Mouse (Mus musculus): Measurements from ENCODE around the gene Dgat2. TPM values are rescaled to one million over a fixed set of nuclear protein-coding genes. Genes with fewer than 3 reads are reported as not detected.
A peak's percentile ranks its signal among the peaks of the same experiment; 100 is the strongest.

Dgat2 gene
- 7.7 and 7.9 TPM in 2 replicates for polyA plus RNA-seq (2015; fragmentation: Nextera tagmentation; extraction: Ambion mirVana)

- peak within 1 kb of the TSS; percentile 89 for H3K9ac ChIP-seq
- no peaks in the 10 kb centered on the region for H3K9me3 ChIP-seq (replicated peaks)
- H3K4me3 ChIP-seq, result peak within 1 kb of the TSS; percentile 71
- no peaks in the 10 kb centered on the region for H3K36me3 ChIP-seq (ENCODE audit: poor library complexity, severe bottlenecking)
- H3K27me3 ChIP-seq, result peaks cover 20% of the 10 kb centered on the region
- peaks cover 7% of the 10 kb centered on the region for H3K4me1 ChIP-seq
- H3K4me2 ChIP-seq, result peak within 1 kb of the TSS; percentile 96
- H3K27ac ChIP-seq, result peak within 1 kb of the TSS; percentile 20; the same call in 1 of the 2 replicates
- ATAC-seq, result peak; percentile 97
- WGBS, result under 1% methylated on average over 63 of the region's 63 CpGs
Observed at GRCm38 (mm10) chr7:99182432-99183172, at the start of gene Dgat2. Dgat2 (minus strand) TSS chr7:99182719.

- Histone ChIP-seq H3K4me1 (no peaks in the 10 kb centered on the region), H3K4me3 (no peak overlapping the region), H3K9me3 (replicated peaks) (no peaks in the 10 kb centered on the region), H3K9ac (no peak overlapping the region), H3K36me3 (ENCODE audit: poor library complexity, severe bottlenecking) (no peaks in the 10 kb centered on the region), H3K4me2 (no peak overlapping the region), H3K27ac (no peak overlapping the region), H3K27me3 (no peaks in the 10 kb centered on the region)
- ATAC-seq, result no peak
- WGBS, result 79% methylated on average over 7 of the region's 7 CpGs
Observed at GRCm38 (mm10) chr7:99230061-99230747, 47.7 kb upstream of the Dgat2 start.

GRCm38 (mm10) chr7:99229411-99229810 is 46.9 kb upstream of the Dgat2 start:
- peak; percentile 59; the same call in 1 of the 2 replicates for ATAC-seq
- no peak overlapping the region for H3K27ac ChIP-seq
- no peaks in the 10 kb centered on the region for H3K9me3 ChIP-seq (replicated peaks)
- H3K9ac ChIP-seq, result no peak overlapping the region
- no peak overlapping the region for H3K4me2 ChIP-seq
- no peak overlapping the region for H3K4me3 ChIP-seq
- no peaks in the 10 kb centered on the region for H3K27me3 ChIP-seq
- WGBS, result 17% methylated on average over 2 of the region's 2 CpGs
- no peaks in the 10 kb centered on the region for H3K4me1 ChIP-seq
- H3K36me3 ChIP-seq (ENCODE audit: poor library complexity, severe bottlenecking), result no peaks in the 10 kb centered on the region

GRCm38 (mm10) chr7:99228825-99229224 is 46.3 kb upstream of the Dgat2 start:
- H3K4me2 ChIP-seq, result no peak overlapping the region
- no peaks in the 10 kb centered on the region for H3K4me1 ChIP-seq
- H3K27me3 ChIP-seq, result no peaks in the 10 kb centered on the region
- no peak overlapping the region for H3K27ac ChIP-seq
- no peak overlapping the region for H3K9ac ChIP-seq
- no peak overlapping the region for H3K4me3 ChIP-seq
- no peak for ATAC-seq
- 88% methylated on average over 8 of the region's 8 CpGs for WGBS
- no peaks in the 10 kb centered on the region for H3K36me3 ChIP-seq (ENCODE audit: poor library complexity, severe bottlenecking)
- no peaks in the 10 kb centered on the region for H3K9me3 ChIP-seq (replicated peaks)

- Histone ChIP-seq H3K27me3 (no peaks in the 10 kb centered on the region), H3K36me3 (ENCODE audit: poor library complexity, severe bottlenecking) (no peaks in the 10 kb centered on the region), H3K27ac (no peak overlapping the region), H3K9me3 (replicated peaks) (no peaks in the 10 kb centered on the region), H3K4me2 (no peak overlapping the region), H3K4me3 (no peak overlapping the region), H3K9ac (no peak overlapping the region), H3K4me1 (no peaks in the 10 kb centered on the region)
- ATAC-seq, result no peak
- WGBS, result 95% methylated on average over 4 of the region's 4 CpGs
Observed at GRCm38 (mm10) chr7:99227267-99227666, 44.7 kb upstream of the Dgat2 start.

GRCm38 (mm10) chr7:99226662-99227061 is 44.1 kb upstream of the Dgat2 start:
- Histone ChIP-seq H3K4me3 (no peak overlapping the region), H3K4me1 (no peaks in the 10 kb centered on the region), H3K4me2 (no peak overlapping the region), H3K27ac (no peak overlapping the region), H3K27me3 (no peaks in the 10 kb centered on the region), H3K9ac (no peak overlapping the region), H3K9me3 (replicated peaks) (no peaks in the 10 kb centered on the region), H3K36me3 (ENCODE audit: poor library complexity, severe bottlenecking) (no peaks in the 10 kb centered on the region)
- ATAC-seq, result no peak
- 94% methylated on average over 10 of the region's 10 CpGs for WGBS

- no peak for ATAC-seq
- H3K9me3 ChIP-seq (replicated peaks), result no peaks in the 10 kb centered on the region
- no peak overlapping the region for H3K27ac ChIP-seq
- H3K9ac ChIP-seq, result no peak overlapping the region
- no peak overlapping the region for H3K4me2 ChIP-seq
- no peak overlapping the region for H3K4me3 ChIP-seq
- no peaks in the 10 kb centered on the region for H3K27me3 ChIP-seq
- 76% methylated on average over 6 of the region's 6 CpGs for WGBS
- H3K36me3 ChIP-seq (ENCODE audit: poor library complexity, severe bottlenecking), result no peaks in the 10 kb centered on the region
- no peaks in the 10 kb centered on the region for H3K4me1 ChIP-seq
Observed at GRCm38 (mm10) chr7:99225421-99225820, 42.9 kb upstream of the Dgat2 start.

GRCm38 (mm10) chr7:99224648-99225190 is 42.2 kb upstream of the Dgat2 start:
- no peaks in the 10 kb centered on the region for H3K9me3 ChIP-seq (replicated peaks)
- H3K4me1 ChIP-seq, result no peaks in the 10 kb centered on the region
- no peaks in the 10 kb centered on the region for H3K36me3 ChIP-seq (ENCODE audit: poor library complexity, severe bottlenecking)
- no peak overlapping the region for H3K4me3 ChIP-seq
- no peak for ATAC-seq
- H3K9ac ChIP-seq, result no peak overlapping the region
- no peak overlapping the region for H3K4me2 ChIP-seq
- 44% methylated on average over 1 of the region's 1 CpGs for WGBS
- no peak overlapping the region for H3K27ac ChIP-seq
- no peaks in the 10 kb centered on the region for H3K27me3 ChIP-seq

- Histone ChIP-seq H3K9me3 (replicated peaks) (no peaks in the 10 kb centered on the region), H3K4me3 (no peak overlapping the region), H3K27ac (no peak overlapping the region), H3K9ac (no peak overlapping the region), H3K27me3 (no peaks in the 10 kb centered on the region), H3K36me3 (ENCODE audit: poor library complexity, severe bottlenecking) (no peaks in the 10 kb centered on the region), H3K4me1 (no peaks in the 10 kb centered on the region), H3K4me2 (no peak overlapping the region)
- WGBS, result 65% methylated on average over 7 of the region's 7 CpGs
- ATAC-seq, result no peak
Observed at GRCm38 (mm10) chr7:99224225-99224624, 41.7 kb upstream of the Dgat2 start.

- ATAC-seq, result peak; percentile 79
- no peak overlapping the region for H3K27ac ChIP-seq
- no peak overlapping the region for H3K4me3 ChIP-seq
- H3K9ac ChIP-seq, result no peak overlapping the region
- H3K27me3 ChIP-seq, result no peaks in the 10 kb centered on the region
- H3K36me3 ChIP-seq (ENCODE audit: poor library complexity, severe bottlenecking), result no peaks in the 10 kb centered on the region
- no peaks in the 10 kb centered on the region for H3K9me3 ChIP-seq (replicated peaks)
- WGBS, result 58% methylated on average over 3 of the region's 3 CpGs
- no peak overlapping the region for H3K4me2 ChIP-seq
- H3K4me1 ChIP-seq, result 0 out of 2 replicates have a peak, but pooled peaks cover 7% of the 10 kb centered on the region
Observed at GRCm38 (mm10) chr7:99217338-99218074, 35.0 kb upstream of the Dgat2 start.

- Histone ChIP-seq H3K27ac (no peak overlapping the region), H3K4me2 (no peak overlapping the region), H3K4me3 (no peak overlapping the region), H3K9me3 (replicated peaks) (no peaks in the 10 kb centered on the region), H3K9ac (no peak overlapping the region), H3K36me3 (ENCODE audit: poor library complexity, severe bottlenecking) (no peaks in the 10 kb centered on the region), H3K4me1 (0 out of 2 replicates have a peak, but pooled peaks cover 7% of the 10 kb centered on the region), H3K27me3 (no peaks in the 10 kb centered on the region)
- 80% methylated on average over 8 of the region's 8 CpGs for WGBS
- no peak for ATAC-seq
Observed at GRCm38 (mm10) chr7:99215347-99215855, 32.9 kb upstream of the Dgat2 start.

All from forebrain, embryonic 13.5 days (tissue).